Mouse (Mus musculus): ENCODE data around the gene Hook1. TPM values are rescaled to one million over a fixed set of nuclear protein-coding genes. Genes with fewer than 3 reads are reported as not detected.
"Not testable (repeated sequence)": the region's sequence is repeated elsewhere in the genome, so short reads cannot be mapped to it uniquely, and the experiment has no call there.

Gene Hook1
- polyA plus RNA-seq, 1 experiment, result 127 TPM

DNA sequence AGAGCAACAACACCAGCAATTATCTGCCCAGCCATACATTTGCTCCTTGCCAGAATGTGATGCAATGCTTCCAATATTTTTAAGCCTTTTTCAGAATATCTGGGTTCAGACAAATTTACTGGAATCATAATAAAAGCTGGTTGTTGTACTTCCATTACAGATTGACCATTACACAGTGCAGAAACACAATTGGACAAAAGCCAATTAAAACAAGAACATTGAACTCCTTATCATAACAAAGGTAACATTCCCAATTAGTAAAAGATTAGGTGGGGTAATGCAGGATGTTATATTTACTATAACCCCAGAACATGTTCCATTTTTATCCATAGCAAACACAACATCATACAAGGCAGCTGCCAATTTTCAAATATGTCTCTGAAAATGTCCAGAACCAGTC, 13.7 kb upstream of the Hook1 start:
- Histone ChIP-seq H3K4me1 (ENCODE audit: control insufficient read depth, insufficient read depth, low read length) (no peaks in the 10 kb centered on the region), H3K4me3 (ENCODE audit: low read depth, low read length) (no peak overlapping the region), H3K36me3 (ENCODE audit: control insufficient read depth, insufficient read depth, low read length, poor library complexity, severe bottlenecking) (no peaks in the 10 kb centered on the region), H3K9me3 (replicated peaks; ENCODE audit: control insufficient read depth, insufficient read depth, low read length, poor library complexity, severe bottlenecking) (no peaks in the 10 kb centered on the region), H3K27me3 (ENCODE audit: control insufficient read depth, insufficient read depth, low read length, poor library complexity, severe bottlenecking) (no peaks in the 10 kb centered on the region), H3K9ac (ENCODE audit: low read depth, poor library complexity, severe bottlenecking) (no peak overlapping the region), H3K27ac (ENCODE audit: insufficient read depth, low read length) (no peak overlapping the region)
- TF ChIP-seq POLR2A (IDR thresholded peaks at IDR 0.05; ENCODE audit: insufficient read depth, low read length), result no peak
- TF ChIP-seq CTCF (IDR thresholded peaks at IDR 0.05; ENCODE audit: low read depth, low read length), result no peak
- TF ChIP-seq EP300 (IDR thresholded peaks at IDR 0.05; ENCODE audit: insufficient read depth, low read depth, low read length), result no peak

DNA sequence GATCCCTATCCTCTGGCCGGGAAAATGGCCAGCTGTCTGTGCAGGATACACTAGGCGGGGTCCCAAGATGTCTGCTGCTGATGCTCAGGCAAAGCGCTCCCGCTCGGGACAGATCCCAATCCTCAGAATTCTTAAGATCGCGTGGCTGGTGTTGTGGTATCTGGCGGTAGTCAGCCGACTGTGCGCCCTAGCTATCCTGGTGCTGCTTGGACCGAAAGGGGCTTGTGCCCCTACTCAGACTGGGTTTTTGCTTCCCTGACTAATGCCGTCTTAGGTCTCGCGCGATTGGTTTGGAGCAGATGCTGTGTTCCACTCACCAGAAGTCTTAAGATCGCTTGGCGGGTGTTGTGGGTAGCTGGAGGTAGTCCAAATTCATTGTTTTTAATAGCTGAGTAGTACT, 15.2 kb downstream of the Hook1 start:
- not testable (repeated sequence) for H3K27me3 ChIP-seq (ENCODE audit: control insufficient read depth, insufficient read depth, low read length, poor library complexity, severe bottlenecking); H3K4me1 ChIP-seq (ENCODE audit: control insufficient read depth, insufficient read depth, low read length); H3K9me3 ChIP-seq (replicated peaks; ENCODE audit: control insufficient read depth, insufficient read depth, low read length, poor library complexity, severe bottlenecking); H3K27ac ChIP-seq (ENCODE audit: insufficient read depth, low read length); H3K36me3 ChIP-seq (ENCODE audit: control insufficient read depth, insufficient read depth, low read length, poor library complexity, severe bottlenecking)
- Histone ChIP-seq H3K9ac (ENCODE audit: low read depth, poor library complexity, severe bottlenecking) (peak overlapping the region; percentile 40; the same call in 1 of the 2 replicates), H3K4me3 (ENCODE audit: low read depth, low read length) (peak overlapping the region; percentile 56)

DNA sequence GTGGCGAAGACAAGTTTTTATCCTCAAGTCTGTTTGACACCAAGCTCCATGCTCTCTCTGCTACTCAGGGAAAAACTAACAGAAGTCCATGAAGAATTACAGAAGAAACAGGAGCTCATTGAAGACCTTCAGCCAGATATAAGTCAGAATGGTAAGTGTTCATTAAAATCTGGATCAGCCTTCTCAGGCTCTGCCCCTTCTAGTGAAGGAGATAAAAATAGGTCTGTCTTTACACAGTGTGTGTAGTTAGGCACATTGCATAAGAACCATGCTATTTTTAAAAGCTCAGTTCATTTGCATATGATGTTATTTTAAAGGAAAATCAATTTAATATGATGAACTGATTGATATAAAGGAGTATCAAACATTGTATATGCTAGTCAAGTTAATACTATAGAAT, 49.8 kb downstream of the Hook1 start:
- TF ChIP-seq EP300 (IDR thresholded peaks at IDR 0.05; ENCODE audit: insufficient read depth, low read depth, low read length), result no peak
- TF ChIP-seq CTCF (IDR thresholded peaks at IDR 0.05; ENCODE audit: low read depth, low read length), result no peak
- no peak for TF ChIP-seq POLR2A (IDR thresholded peaks at IDR 0.05; ENCODE audit: insufficient read depth, low read length)
- no peak overlapping the region for H3K9ac ChIP-seq (ENCODE audit: low read depth, poor library complexity, severe bottlenecking)
- no peaks in the 10 kb centered on the region for H3K27me3 ChIP-seq (ENCODE audit: control insufficient read depth, insufficient read depth, low read length, poor library complexity, severe bottlenecking)
- no peak overlapping the region for H3K27ac ChIP-seq (ENCODE audit: insufficient read depth, low read length)
- H3K9me3 ChIP-seq (replicated peaks; ENCODE audit: control insufficient read depth, insufficient read depth, low read length, poor library complexity, severe bottlenecking), result no peaks in the 10 kb centered on the region
- H3K4me3 ChIP-seq (ENCODE audit: low read depth, low read length), result no peak overlapping the region
- no peaks in the 10 kb centered on the region for H3K4me1 ChIP-seq (ENCODE audit: control insufficient read depth, insufficient read depth, low read length)
- H3K36me3 ChIP-seq (ENCODE audit: control insufficient read depth, insufficient read depth, low read length, poor library complexity, severe bottlenecking), result peaks cover 14% of the 10 kb centered on the region

DNA sequence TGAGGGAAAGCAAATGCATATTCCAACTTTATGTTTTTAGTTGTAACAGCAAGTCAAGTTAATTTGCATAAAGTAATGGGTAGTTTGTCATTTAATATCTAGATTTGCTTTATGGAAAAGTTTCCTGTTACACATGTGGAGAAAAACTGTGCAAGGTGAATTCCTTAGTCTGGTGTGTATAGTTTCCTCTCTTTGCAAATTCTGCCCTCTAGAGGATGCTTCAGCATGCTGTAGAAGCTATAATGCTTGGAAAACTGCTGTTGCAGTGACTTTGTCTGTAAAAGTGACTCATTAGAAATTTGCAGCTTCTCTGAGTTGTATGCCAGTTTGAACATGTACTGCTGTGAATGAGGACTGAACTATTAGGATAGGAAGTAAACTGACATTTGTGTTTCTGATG, 55.8 kb downstream of the Hook1 start:
- Histone ChIP-seq H3K9me3 (replicated peaks; ENCODE audit: control insufficient read depth, insufficient read depth, low read length, poor library complexity, severe bottlenecking) (no peaks in the 10 kb centered on the region), H3K4me1 (ENCODE audit: control insufficient read depth, insufficient read depth, low read length) (no peaks in the 10 kb centered on the region), H3K4me3 (ENCODE audit: low read depth, low read length) (no peak overlapping the region), H3K9ac (ENCODE audit: low read depth, poor library complexity, severe bottlenecking) (no peak overlapping the region), H3K27ac (ENCODE audit: insufficient read depth, low read length) (no peak overlapping the region), H3K27me3 (ENCODE audit: control insufficient read depth, insufficient read depth, low read length, poor library complexity, severe bottlenecking) (no peaks in the 10 kb centered on the region), H3K36me3 (ENCODE audit: control insufficient read depth, insufficient read depth, low read length, poor library complexity, severe bottlenecking) (peaks cover 10% of the 10 kb centered on the region)
- TF ChIP-seq EP300 (IDR thresholded peaks at IDR 0.05; ENCODE audit: insufficient read depth, low read depth, low read length) (no peak), POLR2A (IDR thresholded peaks at IDR 0.05; ENCODE audit: insufficient read depth, low read length) (no peak), CTCF (IDR thresholded peaks at IDR 0.05; ENCODE audit: low read depth, low read length) (no peak)

GRCm38 (mm10) chr4:96028412-96028811, 61.4 kb downstream of the Hook1 start:
- TF ChIP-seq POLR2A (IDR thresholded peaks at IDR 0.05; ENCODE audit: insufficient read depth, low read length) (no peak), EP300 (IDR thresholded peaks at IDR 0.05; ENCODE audit: insufficient read depth, low read depth, low read length) (no peak), CTCF (IDR thresholded peaks at IDR 0.05; ENCODE audit: low read depth, low read length) (no peak)
- Histone ChIP-seq H3K4me1 (ENCODE audit: control insufficient read depth, insufficient read depth, low read length) (no peaks in the 10 kb centered on the region), H3K27ac (ENCODE audit: insufficient read depth, low read length) (no peak overlapping the region), H3K27me3 (ENCODE audit: control insufficient read depth, insufficient read depth, low read length, poor library complexity, severe bottlenecking) (no peaks in the 10 kb centered on the region), H3K9me3 (replicated peaks; ENCODE audit: control insufficient read depth, insufficient read depth, low read length, poor library complexity, severe bottlenecking) (no peaks in the 10 kb centered on the region), H3K4me3 (ENCODE audit: low read depth, low read length) (no peak overlapping the region), H3K9ac (ENCODE audit: low read depth, poor library complexity, severe bottlenecking) (no peak overlapping the region), H3K36me3 (ENCODE audit: control insufficient read depth, insufficient read depth, low read length, poor library complexity, severe bottlenecking) (no peaks in the 10 kb centered on the region; the same call in 1 of the 2 replicates)

DNA sequence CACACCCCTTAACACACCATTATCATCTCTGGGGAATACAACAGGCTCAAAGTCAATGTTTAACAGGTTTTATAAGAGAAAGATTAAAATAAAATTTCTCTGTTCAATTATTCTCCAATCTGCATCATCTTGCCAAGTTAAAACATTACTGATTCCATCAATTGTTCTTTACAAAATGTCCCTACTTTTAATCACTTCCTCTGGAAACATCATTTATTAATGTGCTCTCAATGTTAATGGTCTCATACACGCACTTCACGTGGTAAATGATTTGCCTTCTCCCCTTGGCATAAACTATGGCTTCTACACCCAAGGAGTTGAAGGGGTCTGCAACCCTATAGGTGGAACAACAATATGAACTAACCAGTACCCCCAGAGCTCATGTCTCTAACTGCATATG, 93.1 kb downstream of the Hook1 start:
- no peak for TF ChIP-seq CTCF (IDR thresholded peaks at IDR 0.05; ENCODE audit: low read depth, low read length)
- no peak for TF ChIP-seq POLR2A (IDR thresholded peaks at IDR 0.05; ENCODE audit: insufficient read depth, low read length)
- TF ChIP-seq EP300 (IDR thresholded peaks at IDR 0.05; ENCODE audit: insufficient read depth, low read depth, low read length), result no peak
- Histone ChIP-seq H3K4me1 (ENCODE audit: control insufficient read depth, insufficient read depth, low read length) (no peaks in the 10 kb centered on the region), H3K36me3 (ENCODE audit: control insufficient read depth, insufficient read depth, low read length, poor library complexity, severe bottlenecking) (no peaks in the 10 kb centered on the region), H3K27ac (ENCODE audit: insufficient read depth, low read length) (no peak overlapping the region), H3K9me3 (replicated peaks; ENCODE audit: control insufficient read depth, insufficient read depth, low read length, poor library complexity, severe bottlenecking) (peaks cover 16% of the 10 kb centered on the region), H3K9ac (ENCODE audit: low read depth, poor library complexity, severe bottlenecking) (no peak overlapping the region), H3K4me3 (ENCODE audit: low read depth, low read length) (no peak overlapping the region), H3K27me3 (ENCODE audit: control insufficient read depth, insufficient read depth, low read length, poor library complexity, severe bottlenecking) (no peaks in the 10 kb centered on the region)

All from ES-Bruce4 (cell line).